Mouse (Mus musculus): ENCODE measurements at regions not wholly inside any gene's neighbourhood (a gene's known extent, or its start where the extent isn't known, plus 50 kb on each side); places are given as distances from the start of the nearest gene placed in this dataset.

GRCm38 (mm10) chr12:25617521-25617920 is 520.6 kb upstream of the Id2 start:
- DNase-seq (ENCODE audit: low spot score in 2 of 2): no peak

- DNase-seq (ENCODE audit: low spot score in 2 of 2): no peak
These were observed 518.4 kb upstream of the Id2 start for GRCm38 (mm10) chr12:25615377-25615776.

GRCm38 (mm10) chr12:25613473-25613872 is 516.5 kb upstream of the Id2 start:
- DNase-seq (ENCODE audit: low spot score in 2 of 2): no peak

GRCm38 (mm10) chr12:25609045-25609444 is 512.1 kb upstream of the Id2 start:
- no peak for DNase-seq (ENCODE audit: low spot score in 2 of 2)

- no peak for DNase-seq (ENCODE audit: low spot score in 2 of 2)
These were observed 508.5 kb upstream of the Id2 start for GRCm38 (mm10) chr12:25605396-25605795.

- no peak for DNase-seq (ENCODE audit: low spot score in 2 of 2)
These were observed 493.3 kb upstream of the Id2 start for GRCm38 (mm10) chr12:25590262-25590661.

- no peak for DNase-seq (ENCODE audit: low spot score in 2 of 2)
These were observed 488.8 kb upstream of the Id2 start for GRCm38 (mm10) chr12:25585746-25586145.

- DNase-seq (ENCODE audit: low spot score in 2 of 2): peak; percentile 2 to 9
These were observed 482.5 kb upstream of the Id2 start for GRCm38 (mm10) chr12:25579407-25579806.

- no peak for DNase-seq (ENCODE audit: low spot score in 2 of 2)
These were observed 468.2 kb upstream of the Id2 start for GRCm38 (mm10) chr12:25565131-25565530.

- DNase-seq (ENCODE audit: low spot score in 2 of 2): no peak
These were observed 462.7 kb upstream of the Id2 start for GRCm38 (mm10) chr12:25559601-25560000.

- no peak for DNase-seq (ENCODE audit: low spot score in 2 of 2)
These were observed 456.7 kb upstream of the Id2 start for GRCm38 (mm10) chr12:25553656-25554055.

- DNase-seq (ENCODE audit: low spot score in 2 of 2): no peak
These were observed 452.8 kb upstream of the Id2 start for GRCm38 (mm10) chr12:25549735-25550134.

GRCm38 (mm10) chr12:25544253-25544652 is 447.3 kb upstream of the Id2 start:
- DNase-seq (ENCODE audit: low spot score in 2 of 2): no peak

- no peak for DNase-seq (ENCODE audit: low spot score in 2 of 2)
These were observed 437.6 kb upstream of the Id2 start for GRCm38 (mm10) chr12:25534620-25534950.

- no peak for DNase-seq (ENCODE audit: low spot score in 2 of 2)
These were observed 437.0 kb upstream of the Id2 start for GRCm38 (mm10) chr12:25533709-25534619.

- no peak for DNase-seq (ENCODE audit: low spot score in 2 of 2)
These were observed 433.5 kb upstream of the Id2 start for GRCm38 (mm10) chr12:25530483-25530882.

GRCm38 (mm10) chr12:25529537-25529936 is 432.6 kb upstream of the Id2 start:
- no peak for DNase-seq (ENCODE audit: low spot score in 2 of 2)

- DNase-seq (ENCODE audit: low spot score in 2 of 2): peak; percentile 23 to 53
These were observed 429.7 kb upstream of the Id2 start for GRCm38 (mm10) chr12:25526639-25527038.

- DNase-seq (ENCODE audit: low spot score in 2 of 2): no peak
These were observed 419.8 kb upstream of the Id2 start for GRCm38 (mm10) chr12:25516738-25517137.

GRCm38 (mm10) chr12:25513679-25514078 is 416.7 kb upstream of the Id2 start:
- DNase-seq (ENCODE audit: low spot score in 2 of 2): no peak

GRCm38 (mm10) chr12:25509666-25510065 is 412.7 kb upstream of the Id2 start:
- DNase-seq (ENCODE audit: low spot score in 2 of 2): no peak

GRCm38 (mm10) chr12:25493233-25493632 is 396.3 kb upstream of the Id2 start:
- DNase-seq (ENCODE audit: low spot score in 2 of 2): no peak
